Mouse (Mus musculus): ENCODE results near the gene Mtmr10. TPM values are rescaled to one million over a fixed set of nuclear protein-coding genes. Genes with fewer than 3 reads are reported as not detected.

Mtmr10 gene
- total RNA-seq, 2 experiments from 2014 or later = 17.3 to 19.0 TPM

DNA sequence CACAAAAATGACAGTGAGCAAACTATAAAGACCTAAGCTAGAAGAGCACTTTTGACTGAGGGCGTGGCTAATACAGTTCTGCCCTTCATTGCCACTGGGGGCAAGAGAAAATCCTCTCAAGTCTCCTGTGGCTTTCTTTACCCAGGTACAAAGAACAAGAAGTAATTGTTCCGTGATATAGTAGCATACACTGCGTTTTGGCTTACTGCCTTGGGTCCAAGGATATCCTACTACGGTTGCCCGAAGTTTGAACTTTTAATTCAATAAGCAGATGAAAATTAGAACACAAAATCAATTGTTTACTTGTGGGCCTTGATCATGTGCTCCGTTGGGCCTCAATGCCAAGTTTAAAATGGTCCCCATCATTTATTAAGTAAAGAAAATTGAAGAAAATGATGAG lies 3.0 kb downstream of the Mtmr10 start:
- DNase-seq (ENCODE audit: low spot score) = no peak

DNA sequence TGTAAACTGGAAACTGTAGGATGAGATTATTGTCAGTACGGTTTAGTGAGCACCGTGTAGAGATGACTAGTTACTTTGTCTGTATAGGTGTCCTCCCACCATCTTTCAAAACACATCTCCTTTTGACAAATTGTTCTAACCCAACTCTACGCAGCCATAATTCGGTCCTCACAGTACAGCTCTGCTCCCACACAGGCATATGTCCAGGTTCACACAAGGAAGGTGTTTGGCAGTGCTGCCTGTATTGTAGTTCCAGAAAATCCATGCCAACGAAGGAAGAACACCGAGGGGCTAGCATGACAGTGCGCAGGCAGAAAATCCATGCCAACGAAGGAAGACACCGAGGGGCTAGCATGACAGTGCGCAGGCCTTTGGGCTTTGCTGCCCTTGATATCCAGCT lies 4.3 kb downstream of the Mtmr10 start:
- DNase-seq (ENCODE audit: low spot score) = no peak

DNA sequence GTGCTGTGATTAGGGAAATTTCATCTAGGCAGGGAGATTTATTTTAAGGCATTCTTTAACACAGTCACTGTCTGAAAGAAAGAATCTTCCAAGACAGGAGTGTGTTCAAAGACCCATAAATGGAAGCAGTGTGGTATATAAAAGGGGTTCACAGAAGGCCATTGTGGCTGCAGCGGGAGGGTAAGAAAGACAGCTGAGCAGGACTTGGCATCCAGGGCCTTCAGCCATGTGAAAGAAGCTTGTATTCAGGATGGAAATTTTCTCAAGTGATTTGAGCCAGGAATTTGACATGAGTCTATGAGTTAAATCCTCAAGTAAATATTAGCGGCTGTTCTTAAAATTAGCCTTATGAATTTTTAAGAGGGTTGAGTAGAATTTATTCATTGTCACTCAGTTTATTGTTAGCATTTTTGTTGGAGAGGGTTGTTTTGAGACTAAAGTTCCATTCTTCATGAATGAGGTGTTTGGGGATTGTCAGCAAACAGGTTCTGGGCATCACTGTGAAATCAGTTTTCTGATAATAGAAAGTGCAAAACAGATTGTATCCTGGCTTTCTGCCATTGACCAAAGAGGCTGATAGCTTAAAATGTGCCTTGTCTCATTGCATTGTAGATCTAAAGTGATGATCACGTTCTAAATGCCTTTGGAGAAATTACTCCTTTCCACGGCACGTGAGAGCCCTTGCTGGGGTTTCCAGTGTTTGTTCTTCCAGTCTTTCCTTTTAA lies 9.0 kb downstream of the Mtmr10 start:
- no peak for DNase-seq (ENCODE audit: low spot score)

DNA sequence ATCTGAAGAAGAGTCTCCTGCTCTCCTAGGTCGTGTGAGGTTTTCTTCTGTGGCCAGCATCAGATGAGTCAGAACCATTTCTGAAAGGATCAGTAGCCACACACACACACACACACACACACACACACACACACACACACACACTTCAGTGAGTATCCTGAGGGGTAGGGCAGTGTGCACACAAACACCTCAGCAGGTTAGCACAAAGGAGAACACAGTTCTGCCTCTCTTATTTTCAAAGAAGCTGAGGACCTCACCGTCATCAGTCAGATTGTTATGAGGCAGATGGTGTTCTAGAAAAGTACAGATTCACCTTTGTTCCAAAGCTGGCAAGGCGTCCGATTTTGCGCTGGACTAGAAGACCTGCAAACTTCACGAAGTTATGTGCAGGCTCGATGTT lies 22.8 kb downstream of the Mtmr10 start:
- DNase-seq (ENCODE audit: low spot score) = no peak

- DNase-seq (ENCODE audit: low spot score) = no peak
These were observed 23.3 kb downstream of the Mtmr10 start for GRCm38 (mm10) chr7:64310756-64311155.

DNA sequence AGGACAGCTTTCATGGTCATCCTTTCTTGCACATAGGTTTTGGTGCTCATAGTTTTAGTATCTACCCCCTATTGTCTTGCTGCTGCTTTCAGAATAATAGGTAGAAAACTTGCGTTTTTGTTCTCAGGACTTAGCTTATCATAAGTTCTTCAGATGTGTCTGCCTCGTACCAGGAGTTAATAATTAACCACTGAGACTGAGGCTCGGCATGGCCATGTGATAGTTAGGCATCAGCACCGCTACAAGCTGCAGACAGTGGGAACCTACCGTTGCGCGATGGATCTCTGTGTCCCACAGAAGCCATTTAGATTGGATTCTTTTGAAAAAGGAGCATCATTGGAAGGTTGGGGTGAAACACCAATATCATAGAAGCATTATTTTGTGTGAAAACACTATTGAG lies 25.4 kb downstream of the Mtmr10 start:
- no peak for DNase-seq (ENCODE audit: low spot score)

DNA sequence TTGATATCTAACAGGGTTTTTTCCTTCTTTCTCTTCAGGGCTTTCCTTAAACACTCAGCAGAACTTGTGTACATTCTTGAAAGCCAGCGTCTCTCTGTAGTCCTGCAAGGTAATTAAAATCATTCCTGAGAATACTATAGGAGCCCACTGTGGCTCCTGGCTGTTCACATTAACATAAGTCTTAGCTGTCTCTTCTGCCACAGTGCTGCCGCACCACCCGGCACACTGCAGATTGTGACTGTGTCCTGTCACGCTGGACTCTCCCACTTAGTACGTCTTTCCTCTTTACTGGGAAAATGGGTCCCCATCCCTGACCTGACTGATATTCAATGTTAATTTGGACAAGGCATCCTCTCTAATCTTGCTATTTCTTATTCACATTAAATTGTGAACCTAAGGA lies 33.7 kb downstream of the Mtmr10 start:
- no peak for DNase-seq (ENCODE audit: low spot score)

DNA sequence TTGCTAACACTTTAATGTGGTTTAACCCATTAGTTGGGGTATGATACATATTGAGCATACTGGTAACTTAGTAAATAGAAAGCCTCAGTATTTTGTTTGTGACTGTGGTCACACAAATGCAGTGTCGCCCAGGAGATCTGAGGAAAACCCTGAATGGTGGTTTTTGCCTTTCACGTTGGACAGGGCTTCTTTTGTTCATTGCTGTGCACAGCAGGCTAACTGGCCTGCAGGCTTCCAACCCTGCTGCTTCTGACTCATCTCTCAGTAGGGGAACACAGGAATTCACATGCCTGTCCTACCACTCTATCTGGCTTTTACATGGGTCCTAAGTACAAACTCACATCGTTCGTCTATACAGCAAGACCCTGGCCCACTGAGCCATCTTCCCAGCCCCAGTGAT lies 34.2 kb downstream of the Mtmr10 start:
- no peak for DNase-seq (ENCODE audit: low spot score)

- peak; percentile 83 for DNase-seq (ENCODE audit: low spot score)
These were observed 39.4 kb downstream of the Mtmr10 start for GRCm38 (mm10) chr7:64326892-64327291.

- DNase-seq (ENCODE audit: low spot score) = no peak
These were observed 40.0 kb downstream of the Mtmr10 start for GRCm38 (mm10) chr7:64327486-64327885.

GRCm38 (mm10) chr7:64331309-64331708 lies 43.9 kb downstream of the Mtmr10 start:
- no peak for DNase-seq (ENCODE audit: low spot score)

DNA sequence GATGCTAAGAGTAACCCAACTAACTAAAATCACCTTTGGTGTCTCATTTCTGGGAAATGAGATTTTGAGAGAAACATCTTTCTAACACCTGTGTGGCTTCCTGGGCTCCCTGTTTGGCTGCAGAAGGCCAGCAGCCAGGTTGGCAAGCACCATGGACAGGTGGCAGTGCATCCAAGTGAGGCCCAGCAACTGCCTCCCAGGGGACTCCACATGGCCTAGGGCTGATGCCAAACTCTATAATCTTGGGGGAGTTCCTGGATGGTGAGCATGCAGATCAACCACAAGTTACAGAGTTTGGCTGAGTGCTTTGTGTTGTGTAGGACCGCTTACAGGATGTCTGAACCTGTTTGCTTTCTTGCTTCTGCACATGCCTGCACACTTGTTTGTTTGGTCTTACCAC lies 45.2 kb downstream of the Mtmr10 start:
- DNase-seq (ENCODE audit: low spot score) = no peak

DNA sequence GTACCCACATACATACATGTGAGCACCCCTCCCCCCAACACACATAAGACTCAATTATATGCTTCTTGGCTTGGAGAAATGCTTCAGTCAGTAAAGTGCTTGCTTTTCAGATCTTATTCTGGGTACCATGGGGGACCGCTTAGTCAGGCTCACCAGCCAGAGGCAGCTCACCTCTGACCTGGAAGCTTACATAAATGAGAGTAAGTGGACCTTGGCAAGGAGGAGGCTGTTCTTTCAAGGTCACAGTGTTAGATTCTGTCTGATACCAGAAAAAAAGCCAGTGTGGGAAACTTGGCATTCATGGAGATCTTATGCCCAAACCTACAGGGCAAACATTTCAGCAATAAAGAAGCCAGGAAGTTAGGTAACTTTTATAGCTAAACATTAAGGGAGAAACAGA lies 60.4 kb downstream of the Mtmr10 start:
- DNase-seq (ENCODE audit: low spot score) = no peak

GRCm38 (mm10) chr7:64349147-64349861 lies 61.9 kb downstream of the Mtmr10 start:
- no peak for DNase-seq (ENCODE audit: low spot score)

DNA sequence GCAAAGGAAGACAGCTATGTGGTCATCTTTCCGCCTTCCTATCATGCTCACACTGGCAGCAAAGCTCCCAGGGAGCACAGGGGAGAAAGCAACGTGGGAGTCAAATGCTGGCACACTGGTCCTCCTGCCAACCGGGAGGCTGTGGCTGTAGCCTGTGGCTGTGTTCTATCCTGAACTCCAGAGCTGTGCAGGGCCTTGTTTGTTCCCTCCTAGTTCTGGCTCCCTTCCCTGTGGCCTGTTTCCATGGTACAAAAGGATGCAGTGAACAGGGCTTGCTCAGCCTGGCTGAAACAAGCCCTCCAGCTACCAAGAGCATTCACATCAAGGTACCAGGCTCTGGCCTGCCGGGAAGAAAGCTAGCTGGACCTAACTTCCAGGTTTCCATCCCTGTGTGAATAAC lies 63.6 kb downstream of the Mtmr10 start:
- DNase-seq (ENCODE audit: low spot score) = no peak

DNA sequence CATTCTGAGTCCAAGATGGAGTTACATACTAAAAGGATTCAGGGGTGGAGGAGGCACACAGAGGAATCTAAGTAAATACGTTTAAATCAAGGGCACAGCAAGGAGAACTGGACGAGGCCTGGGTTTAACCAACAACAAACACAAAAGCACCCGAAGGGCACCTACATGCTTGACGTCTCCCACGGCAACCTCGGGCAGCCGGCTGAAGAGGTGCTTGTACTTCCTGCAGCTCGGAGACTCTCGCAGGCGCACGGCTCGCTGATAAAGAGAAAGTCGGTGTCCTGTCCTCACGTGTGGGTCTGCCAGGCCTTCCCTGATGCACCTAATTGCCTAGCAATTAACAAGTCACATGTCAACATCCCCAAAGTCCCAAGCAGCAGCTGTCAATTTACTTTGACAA lies 66.8 kb downstream of the Mtmr10 start:
- no peak for DNase-seq (ENCODE audit: low spot score)

DNA sequence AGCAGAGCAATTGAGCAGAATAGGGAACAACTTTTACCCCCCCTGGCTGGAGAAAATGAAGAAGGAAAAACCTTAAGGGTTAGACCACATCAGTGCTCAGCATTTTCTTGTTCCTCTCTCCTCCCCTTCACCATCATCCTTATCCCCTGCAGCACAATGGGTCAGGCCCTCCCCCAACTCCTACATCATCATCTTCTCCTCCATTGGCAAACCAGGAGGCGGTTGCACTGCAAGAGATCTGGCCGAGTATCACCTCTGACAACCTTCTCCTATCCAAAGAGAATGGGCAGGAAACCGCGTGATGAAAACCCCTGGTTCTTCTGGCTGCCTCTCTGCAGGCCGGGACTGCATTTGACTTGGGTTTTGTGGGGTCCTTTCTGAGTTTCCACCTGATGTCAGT lies 69.2 kb downstream of the Mtmr10 start:
- DNase-seq (ENCODE audit: low spot score) = no peak

DNA sequence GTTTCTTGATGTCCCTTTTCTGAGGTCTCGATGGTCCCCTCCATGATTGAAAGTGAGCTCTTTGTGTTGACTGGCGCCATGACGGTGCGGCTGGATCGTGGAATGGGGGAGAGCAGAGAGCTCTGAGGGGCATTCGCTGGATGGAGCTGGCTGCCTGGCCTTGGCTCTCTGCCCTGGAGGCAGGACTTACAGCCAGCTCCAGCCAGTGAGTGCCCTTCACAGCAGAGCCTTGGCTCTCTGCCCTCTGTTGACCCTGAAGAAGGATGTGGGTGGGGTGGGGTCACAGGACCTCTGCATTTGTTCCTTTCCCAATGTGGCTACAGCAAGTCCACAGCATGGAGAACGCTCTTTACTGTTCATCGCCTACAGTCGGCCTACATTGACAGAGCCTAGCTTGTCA lies 70.0 kb downstream of the Mtmr10 start:
- no peak for DNase-seq (ENCODE audit: low spot score)

DNA sequence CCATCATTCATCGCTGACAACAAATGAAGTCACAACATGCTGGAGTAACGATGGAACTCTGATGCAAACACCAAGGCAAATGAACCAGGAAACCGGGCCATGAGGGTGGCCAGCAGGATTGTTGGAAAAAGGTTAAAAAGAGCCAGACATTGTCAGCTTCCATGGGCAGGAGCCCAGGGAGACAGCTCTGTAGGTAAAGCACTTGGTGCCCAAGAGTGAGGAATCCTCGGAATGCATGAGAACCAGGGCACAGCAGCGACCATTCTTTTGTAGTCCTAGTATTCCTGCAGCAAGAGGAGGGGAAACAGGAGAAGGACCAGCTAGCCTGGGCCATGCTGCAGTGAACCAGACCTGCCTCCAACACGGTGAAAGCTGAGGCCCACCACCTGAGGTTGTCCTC lies 71.2 kb downstream of the Mtmr10 start:
- no peak for DNase-seq (ENCODE audit: low spot score)

DNA sequence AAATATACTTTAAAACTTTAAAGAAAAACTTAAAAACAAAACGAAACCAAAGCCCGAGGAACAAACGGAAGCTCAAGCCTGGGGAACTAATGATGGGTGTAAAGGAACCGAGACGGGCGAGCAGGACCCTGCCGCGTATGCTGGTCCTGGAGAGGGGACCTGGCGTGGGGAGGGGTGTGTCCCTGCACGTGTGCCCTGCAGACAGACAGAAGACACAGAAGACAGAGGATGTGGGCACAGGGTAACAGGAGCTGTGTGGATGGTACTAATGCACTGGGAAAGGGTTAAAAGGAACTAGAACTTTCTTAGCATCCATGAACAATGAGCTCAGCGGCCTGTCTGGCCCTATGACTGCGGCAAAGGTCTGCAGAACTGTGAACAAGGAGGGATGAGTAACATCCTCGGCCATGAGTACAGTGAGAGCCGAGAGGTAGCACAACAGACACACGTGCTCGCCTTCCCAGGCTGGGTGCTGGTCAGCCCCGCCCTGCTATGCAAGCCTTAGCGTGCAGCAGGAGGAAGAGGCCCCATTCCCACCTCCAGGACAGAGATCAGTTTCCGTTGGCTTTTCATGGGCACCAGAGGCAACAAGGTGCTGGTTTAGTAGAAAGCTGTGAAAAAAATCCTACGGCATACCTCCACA lies 72.6 kb downstream of the Mtmr10 start:
- DNase-seq (ENCODE audit: low spot score) = no peak

- DNase-seq (ENCODE audit: low spot score) = no peak
These were observed 73.1 kb downstream of the Mtmr10 start for GRCm38 (mm10) chr7:64360586-64360945.

DNA sequence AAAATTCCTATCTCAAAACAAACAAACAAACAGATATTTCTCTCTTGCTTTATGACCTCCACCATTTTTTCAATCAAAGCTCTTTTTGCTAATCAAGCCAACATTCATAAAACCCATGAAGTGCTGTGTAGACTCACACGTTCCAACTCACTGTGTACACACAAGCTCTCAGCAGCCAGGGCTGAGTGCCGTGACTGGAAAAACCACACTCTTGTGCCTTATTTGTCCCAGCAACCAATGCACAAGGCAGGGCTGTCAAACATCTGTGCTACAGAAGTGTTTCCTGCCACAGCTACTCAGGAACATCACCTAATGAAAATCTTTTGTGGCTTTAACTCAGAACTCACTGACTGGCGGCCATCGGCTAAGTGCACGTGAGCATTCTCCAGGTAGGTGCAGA lies 78.4 kb downstream of the Mtmr10 start:
- DNase-seq (ENCODE audit: low spot score) = no peak

DNA sequence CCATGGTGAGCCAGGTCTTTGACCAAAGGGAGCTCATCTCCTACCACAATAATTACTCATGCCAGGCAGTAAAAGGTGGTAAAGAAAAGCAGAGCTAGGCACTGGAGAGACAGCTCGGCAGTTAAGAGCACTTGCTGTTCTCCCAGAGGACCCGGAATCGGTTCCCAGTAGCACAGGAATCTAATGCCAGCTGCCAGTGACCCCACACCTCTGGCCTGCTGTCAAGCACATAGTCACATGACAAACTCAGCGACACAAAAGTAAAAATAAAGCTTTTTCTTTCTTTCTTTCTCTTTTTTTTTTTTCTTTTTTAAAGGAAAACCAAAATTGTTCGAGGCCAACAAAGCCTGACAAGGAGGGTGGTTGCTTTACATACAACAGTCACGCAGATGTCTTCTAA lies 82.4 kb downstream of the Mtmr10 start:
- no peak for DNase-seq (ENCODE audit: low spot score)

Measured in gastrocnemius, adult 18-20 months (tissue).